Mouse (Mus musculus) small intestine, adult 2 months (tissue): Measurements from ENCODE around the gene Chrna1.

Experiments
- CTCF ChIP-seq: fragments of 200-500 bp; IDR thresholded peaks from 2 replicates; pipeline ENCODE4 v1.5.1; 2012; ENCODE audit warnings: low read depth, mild to moderate bottlenecking, control low read depth, inconsistent platforms, low read length, moderate library complexity, mixed read lengths; ENCODE audit not compliant: insufficient replicate concordance, insufficient read length; ENCODE audit errors: extremely low read depth
- POLR2A ChIP-seq: fragments of 200-500 bp; IDR thresholded peaks from 2 replicates; pipeline ENCODE4 v1.6.1; 2012; ENCODE audit warnings: low read depth, mild to moderate bottlenecking, control low read depth, inconsistent platforms, low read length, moderate library complexity

GRCm38 (mm10) chr2:73588951-73589350 lies 8.8 kb upstream of the Chrna1 start:
- TF ChIP-seq CTCF (no peak), POLR2A (no peak)
